Mouse (Mus musculus) CD8-positive naive resting alpha-beta T cell, adult 2 months (primary cell): ENCODE data around the gene Mlc1.

Experiments
- DNase-seq, 2 experiments: peaks; one replicate each; pipeline ENCODE4 v3.0.0; 2022; ENCODE audit warnings: low read depth in 2 of 2, low spot score in 2 of 2

Mlc1 gene

GRCm38 (mm10) chr15:88978281-88979137, at the start of gene Mlc1:
Mlc1 (minus strand) TSS chr15:88979007.
- no peak for DNase-seq

- DNase-seq = no peak
Observed at GRCm38 (mm10) chr15:89020492-89020891, 41.7 kb upstream of the Mlc1 start.

GRCm38 (mm10) chr15:89020085-89020484, 41.3 kb upstream of the Mlc1 start:
- DNase-seq = no peak

- no peak for DNase-seq
Observed at GRCm38 (mm10) chr15:89016722-89017121, 37.9 kb upstream of the Mlc1 start.

GRCm38 (mm10) chr15:89007781-89008180, 29.0 kb upstream of the Mlc1 start:
- DNase-seq = no peak

- DNase-seq = no peak
Observed at GRCm38 (mm10) chr15:89007002-89007401, 28.2 kb upstream of the Mlc1 start.

GRCm38 (mm10) chr15:89001245-89001644, 22.4 kb upstream of the Mlc1 start:
- no peak for DNase-seq

GRCm38 (mm10) chr15:89000367-89000766, 21.6 kb upstream of the Mlc1 start:
- no peak for DNase-seq

- DNase-seq = no peak
Observed at GRCm38 (mm10) chr15:88999124-88999523, 20.3 kb upstream of the Mlc1 start.

GRCm38 (mm10) chr15:88998636-88999035, 19.8 kb upstream of the Mlc1 start:
- DNase-seq = no peak

GRCm38 (mm10) chr15:88989236-88989635, 10.4 kb upstream of the Mlc1 start:
- no peak for DNase-seq

GRCm38 (mm10) chr15:88982534-88983079, 3.8 kb upstream of the Mlc1 start, which contains the start of gene Mov10l1:
Mov10l1 (plus strand) TSS chr15:88982909.
- no peak for DNase-seq

- no peak for DNase-seq
Observed at GRCm38 (mm10) chr15:88979138-88979446, 285 bp upstream of the Mlc1 start.

GRCm38 (mm10) chr15:88972300-88972699, 6.5 kb downstream of the Mlc1 start:
- DNase-seq = no peak

- no peak for DNase-seq
Observed at GRCm38 (mm10) chr15:88964070-88964578, 14.7 kb downstream of the Mlc1 start.

- DNase-seq = no peak
Observed at GRCm38 (mm10) chr15:88957522-88957921, 21.3 kb downstream of the Mlc1 start.

GRCm38 (mm10) chr15:88955342-88955741, 23.5 kb downstream of the Mlc1 start:
- no peak for DNase-seq

- no peak for DNase-seq
Observed at GRCm38 (mm10) chr15:88954368-88955072, 24.3 kb downstream of the Mlc1 start, which contains the start of gene Ttll8. Ttll8 (minus strand) TSS chr15:88954418.

- no peak for DNase-seq
Observed at GRCm38 (mm10) chr15:88951246-88951645, 27.6 kb downstream of the Mlc1 start.

GRCm38 (mm10) chr15:88946851-88947250, 32.0 kb downstream of the Mlc1 start:
- DNase-seq = no peak

- DNase-seq = no peak
Observed at GRCm38 (mm10) chr15:88943896-88944551, 34.8 kb downstream of the Mlc1 start.
